Mouse (Mus musculus): Measurements from ENCODE around the gene Snhg11.

DNA sequence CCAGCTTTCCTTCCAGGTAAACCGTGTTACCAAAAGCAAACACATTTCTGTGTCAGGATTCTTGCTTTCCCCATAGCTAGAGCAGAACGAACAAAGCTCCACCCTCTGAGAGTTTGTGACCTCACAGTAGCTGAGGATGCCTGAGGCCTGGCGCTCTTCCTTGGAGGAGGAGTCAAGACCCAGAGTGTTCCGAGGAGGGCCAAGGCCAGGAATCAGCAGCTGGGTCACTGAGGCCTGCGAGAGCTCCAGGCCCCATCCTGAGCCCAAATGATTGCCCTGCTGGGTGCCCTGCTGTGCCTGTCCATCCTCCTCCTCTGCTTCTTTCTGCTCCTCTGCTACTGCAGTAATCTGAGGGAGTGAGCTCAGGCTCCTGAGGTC, 5.3 kb upstream of the Snhg11 start:
- TF ChIP-seq POLR2A (IDR thresholded peaks at IDR 0.05; ENCODE audit: low read depth, low read length), result no peak
- TF ChIP-seq CTCF (IDR thresholded peaks at IDR 0.05; ENCODE audit: borderline replicate concordance, insufficient read depth, low read length), result no peak
